Mouse (Mus musculus) intestine, embryonic 16.5 days (tissue): ENCODE measurements around the gene Entpd3. TPM values are rescaled to one million over a fixed set of nuclear protein-coding genes. Genes with fewer than 3 reads are reported as not detected.

ENCODE experiments used
- ATAC-seq: fragments of 200-750 bp; cut with Nextera tagmentation; 2 replicates; pipeline ENCODE4 v1.8.0; 2017; ENCODE audit warnings: moderate TSS enrichment, moderate library complexity
- H3K27ac ChIP-seq: fragments of 300-500 bp; sonication (generic); 2 replicates; pipeline ENCODE4 v1.5.1; 2014; ENCODE audit warnings: mild to moderate bottlenecking, low read length
- H3K27me3 ChIP-seq: fragments of 300-500 bp; sonication (generic); replicated peaks from 2 replicates; pipeline ENCODE4 v1.6.1; 2014; ENCODE audit warnings: low read length, control low read depth, mixed read lengths; ENCODE audit not compliant: control insufficient read depth, insufficient read depth
- H3K36me3 ChIP-seq: fragments of 300-500 bp; sonication (generic); 2 replicates; pipeline ENCODE4 v1.6.1; 2014; ENCODE audit warnings: low read length, control low read depth; ENCODE audit not compliant: control insufficient read depth, insufficient read depth
- H3K4me1 ChIP-seq: fragments of 300-500 bp; sonication (generic); 2 replicates; pipeline ENCODE4 v1.6.1; 2014; ENCODE audit warnings: low read length, control low read depth, mixed read lengths; ENCODE audit not compliant: control insufficient read depth, insufficient read depth
- H3K4me2 ChIP-seq: fragments of 300-500 bp; sonication (generic); 2 replicates; pipeline ENCODE4 v1.6.1; 2014; ENCODE audit warnings: low read depth, low read length, control low read depth
- H3K4me3 ChIP-seq: fragments of 300-500 bp; sonication (generic); 2 replicates; pipeline ENCODE4 v1.5.1; 2014; ENCODE audit warnings: mild to moderate bottlenecking, low read length
- H3K9ac ChIP-seq: fragments of 300-500 bp; sonication (generic); 2 replicates; pipeline ENCODE4 v1.6.1; 2014; ENCODE audit warnings: low read depth, low read length
- H3K9me3 ChIP-seq: fragments of 300-500 bp; sonication (generic); 2 replicates; pipeline ENCODE4 v1.6.1; 2016; ENCODE audit warnings: low read length, control low read depth; ENCODE audit not compliant: control insufficient read depth
- WGBS: fragments of 180-500 bp; shearing (Covaris S2); extraction: QIAGEN DNeasy Blood & Tissue Kit; methylation state at CpG from one replicate; pipeline ENCODE4 v1.1.7; 2014; 5-methylcytosine and 5-hydroxymethylcytosine counted together
- polyA plus RNA-seq: library from polyadenylated mRNA; unstranded; fragments of >200 nt; fragmentation: Nextera tagmentation; extraction: Ambion mirVana; gene quantifications from 2 replicates; pipeline ENCODE4 v1.2.1, GENCODE M21; 2015

Entpd3 gene
- polyA plus RNA-seq, 1 experiment from 2014 or later, result 1.7 TPM

DNA sequence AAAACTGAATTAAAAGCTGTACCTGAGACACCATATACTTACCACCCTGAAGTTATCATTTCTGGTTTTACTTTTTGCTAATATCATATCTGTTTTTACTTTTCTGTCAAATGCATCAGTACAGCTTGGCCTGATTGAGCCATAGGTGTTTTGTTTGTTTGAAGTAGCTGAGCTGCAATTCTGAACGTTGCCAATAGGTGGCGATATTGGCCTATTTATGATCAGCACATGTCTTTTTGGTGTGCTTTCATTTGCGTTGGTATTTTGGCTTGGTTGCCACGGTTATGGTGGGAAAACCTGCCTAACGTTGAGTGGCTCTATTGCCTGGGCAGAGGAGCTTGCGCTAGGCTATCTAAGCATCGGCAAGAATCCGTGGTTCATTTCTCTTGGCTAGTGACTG, 37.6 kb upstream of the Entpd3 start:
- Histone ChIP-seq H3K4me3 (no peak overlapping the region), H3K4me1 (no peaks in the 10 kb centered on the region), H3K36me3 (no peaks in the 10 kb centered on the region), H3K9me3 (peaks cover 4% of the 10 kb centered on the region; the same call in 1 of the 2 replicates), H3K27ac (no peak overlapping the region), H3K4me2 (no peak overlapping the region), H3K27me3 (no peaks in the 10 kb centered on the region), H3K9ac (no peak overlapping the region)
- ATAC-seq, result peak; percentile 38; the same call in 1 of the 2 replicates
- WGBS, result 7% methylated on average over 8 of the region's 8 CpGs

DNA sequence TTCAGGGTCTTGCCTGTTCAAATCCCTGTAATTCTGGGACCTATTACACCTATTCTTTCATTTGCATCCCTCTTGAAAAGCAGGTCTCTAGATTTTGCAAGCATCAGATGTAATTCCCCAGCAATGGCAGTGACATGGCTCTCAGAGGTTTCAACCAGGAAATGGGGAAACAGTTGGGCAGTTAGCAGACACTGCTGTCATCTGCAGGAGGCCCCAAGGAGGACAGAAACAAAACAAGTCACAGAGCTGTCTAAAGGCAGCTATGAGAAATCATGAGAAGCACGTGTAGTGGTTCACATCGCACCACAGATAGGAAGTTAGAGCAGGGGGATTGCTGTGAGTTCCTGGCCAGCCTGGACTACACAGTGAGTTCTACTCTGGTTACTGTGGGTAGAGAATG, 35.2 kb upstream of the Entpd3 start:
- H3K9me3 ChIP-seq, result peaks cover 4% of the 10 kb centered on the region; the same call in 1 of the 2 replicates
- no peak overlapping the region for H3K9ac ChIP-seq
- no peak overlapping the region for H3K27ac ChIP-seq
- H3K4me2 ChIP-seq, result no peak overlapping the region
- no peak for ATAC-seq
- H3K4me1 ChIP-seq, result no peaks in the 10 kb centered on the region
- 77% methylated on average over 2 of the region's 2 CpGs for WGBS
- H3K36me3 ChIP-seq, result no peaks in the 10 kb centered on the region
- no peak overlapping the region for H3K4me3 ChIP-seq
- no peaks in the 10 kb centered on the region for H3K27me3 ChIP-seq

DNA sequence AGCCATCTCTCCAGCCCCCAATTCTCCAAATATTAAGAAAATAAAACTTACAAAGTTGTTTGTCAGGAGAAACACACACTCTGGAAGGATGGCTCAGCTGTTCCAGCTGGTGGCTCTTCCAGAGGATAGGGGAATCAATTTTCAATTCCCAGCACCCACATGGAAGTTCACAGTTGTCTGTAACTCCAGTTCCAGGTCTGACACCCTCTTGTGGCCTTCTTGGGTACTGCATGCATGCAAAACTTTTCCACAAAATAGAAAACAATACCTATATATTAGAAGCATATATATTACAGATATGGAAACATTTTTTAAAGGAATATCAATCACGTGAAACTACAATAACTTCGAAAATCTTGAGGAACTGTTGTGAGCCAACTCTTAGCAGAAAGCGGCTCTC, 27.8 kb upstream of the Entpd3 start:
- H3K4me1 ChIP-seq, result no peaks in the 10 kb centered on the region
- H3K27ac ChIP-seq, result no peak overlapping the region
- H3K27me3 ChIP-seq, result no peaks in the 10 kb centered on the region
- WGBS, result 80% methylated on average over 3 of the region's 3 CpGs
- no peaks in the 10 kb centered on the region for H3K36me3 ChIP-seq
- no peak overlapping the region for H3K4me2 ChIP-seq
- no peaks in the 10 kb centered on the region for H3K9me3 ChIP-seq
- no peak overlapping the region for H3K9ac ChIP-seq
- no peak overlapping the region for H3K4me3 ChIP-seq
- ATAC-seq, result no peak

DNA sequence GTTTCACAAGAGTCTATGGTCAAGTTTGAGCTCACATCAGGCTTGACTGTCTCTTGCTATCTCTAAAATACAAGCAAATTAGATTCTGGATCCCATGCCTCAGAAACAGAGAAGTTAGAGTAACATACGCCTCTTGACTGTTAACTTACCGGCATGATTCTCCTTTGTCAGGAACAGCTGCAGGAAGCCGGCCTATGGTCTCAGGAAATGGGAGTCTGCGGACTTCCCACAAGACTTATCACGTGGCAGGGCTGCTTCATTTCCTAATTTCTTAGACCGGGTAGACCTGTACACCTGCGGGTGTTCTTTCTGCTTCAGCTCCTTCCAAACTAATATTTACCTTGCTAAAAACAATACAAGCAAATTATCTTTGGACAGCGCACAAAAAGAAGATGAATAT, 22.9 kb upstream of the Entpd3 start:
- Histone ChIP-seq H3K9me3 (no peaks in the 10 kb centered on the region), H3K4me1 (no peaks in the 10 kb centered on the region), H3K4me2 (no peak overlapping the region), H3K4me3 (no peak overlapping the region), H3K9ac (no peak overlapping the region), H3K36me3 (no peaks in the 10 kb centered on the region), H3K27ac (no peak overlapping the region), H3K27me3 (no peaks in the 10 kb centered on the region)
- ATAC-seq, result no peak
- 80% methylated on average over 8 of the region's 8 CpGs for WGBS

DNA sequence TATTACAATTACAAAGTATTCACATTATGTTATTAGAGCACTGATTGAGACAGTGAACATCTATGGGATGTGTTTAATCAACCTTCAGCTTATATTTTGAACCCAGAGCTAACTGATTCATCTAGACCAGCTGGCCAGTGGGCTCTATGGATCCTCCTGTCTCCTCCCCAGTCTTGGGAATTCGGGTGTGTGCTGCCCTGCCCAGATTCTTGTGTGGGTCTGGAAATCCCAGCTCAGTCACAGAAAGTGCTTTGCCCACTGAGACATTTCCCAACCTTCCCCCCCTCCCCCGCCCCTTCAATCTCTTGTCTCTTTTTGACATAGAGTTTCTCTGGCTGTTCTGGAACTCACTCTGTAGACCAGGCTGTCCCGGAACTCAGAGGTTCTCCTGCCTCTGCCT, 20.7 kb upstream of the Entpd3 start:
- no peak overlapping the region for H3K9ac ChIP-seq
- H3K27me3 ChIP-seq, result no peaks in the 10 kb centered on the region
- H3K36me3 ChIP-seq, result no peaks in the 10 kb centered on the region
- H3K4me3 ChIP-seq, result no peak overlapping the region
- H3K4me1 ChIP-seq, result no peaks in the 10 kb centered on the region
- WGBS, result 76% methylated on average over 3 of the region's 3 CpGs
- no peak for ATAC-seq
- H3K27ac ChIP-seq, result no peak overlapping the region
- H3K9me3 ChIP-seq, result no peaks in the 10 kb centered on the region
- H3K4me2 ChIP-seq, result no peak overlapping the region

DNA sequence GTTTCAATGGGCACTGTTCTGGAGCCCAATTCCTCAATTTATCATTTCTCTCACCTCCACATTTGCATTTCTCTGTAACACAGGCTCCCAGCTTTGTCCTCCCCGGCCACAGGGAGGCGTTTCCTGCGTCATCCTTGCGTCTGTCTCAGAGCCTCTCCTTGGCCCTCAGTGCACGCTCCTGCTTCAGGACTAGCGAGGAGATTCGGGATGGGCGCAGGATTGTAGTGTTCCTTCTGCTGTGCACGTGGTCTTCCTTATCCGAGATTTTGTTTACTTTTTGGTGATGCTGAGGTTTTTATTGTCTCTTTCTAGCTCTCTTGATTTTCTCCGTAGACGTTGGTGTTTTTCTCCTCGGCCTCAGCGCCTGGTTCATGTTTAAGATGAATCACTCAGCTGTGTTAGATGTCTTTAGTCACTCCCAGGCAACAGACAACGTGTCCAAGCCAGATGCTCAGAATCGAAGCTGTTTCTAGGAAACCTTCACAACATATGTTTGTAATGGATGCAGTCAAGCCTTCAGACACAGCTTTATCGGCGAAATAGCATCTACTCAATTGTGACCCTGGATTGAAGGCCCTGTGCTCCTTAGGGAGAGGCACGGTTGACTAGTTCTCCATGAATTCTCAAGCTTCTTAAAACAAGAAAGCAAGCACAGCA, 20.0 kb upstream of the Entpd3 start:
- no peak overlapping the region for H3K4me2 ChIP-seq
- ATAC-seq, result no peak
- no peak overlapping the region for H3K9ac ChIP-seq
- 30% methylated on average over 19 of the region's 19 CpGs for WGBS
- no peaks in the 10 kb centered on the region for H3K27me3 ChIP-seq
- no peak overlapping the region for H3K27ac ChIP-seq
- no peak overlapping the region for H3K4me3 ChIP-seq
- H3K9me3 ChIP-seq, result no peaks in the 10 kb centered on the region
- no peaks in the 10 kb centered on the region for H3K36me3 ChIP-seq
- no peaks in the 10 kb centered on the region for H3K4me1 ChIP-seq

DNA sequence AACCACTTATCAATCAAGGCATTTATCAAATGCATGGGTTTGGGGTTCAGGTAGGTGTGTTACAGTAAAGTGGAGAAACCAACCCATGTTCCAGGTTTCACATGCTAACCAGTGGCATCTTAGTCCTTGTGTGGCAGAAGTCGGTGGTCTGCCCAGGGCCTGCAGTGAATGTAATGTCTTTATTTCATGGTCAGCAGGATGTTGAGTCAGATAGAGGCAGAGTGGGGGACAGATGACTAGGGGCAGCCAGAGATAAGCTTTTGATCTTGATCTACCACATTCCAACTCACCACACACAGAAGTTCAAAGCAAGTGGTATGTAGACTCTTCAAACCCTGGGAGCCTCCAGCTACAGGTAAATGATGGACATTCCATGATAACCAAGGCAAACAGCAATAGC, 18.5 kb upstream of the Entpd3 start:
- Histone ChIP-seq H3K36me3 (no peaks in the 10 kb centered on the region), H3K4me2 (no peak overlapping the region), H3K4me1 (no peaks in the 10 kb centered on the region), H3K9me3 (no peaks in the 10 kb centered on the region), H3K9ac (no peak overlapping the region), H3K27ac (no peak overlapping the region), H3K27me3 (no peaks in the 10 kb centered on the region), H3K4me3 (no peak overlapping the region)
- ATAC-seq, result no peak
- WGBS, result 69% methylated on average over 1 of the region's 1 CpGs

DNA sequence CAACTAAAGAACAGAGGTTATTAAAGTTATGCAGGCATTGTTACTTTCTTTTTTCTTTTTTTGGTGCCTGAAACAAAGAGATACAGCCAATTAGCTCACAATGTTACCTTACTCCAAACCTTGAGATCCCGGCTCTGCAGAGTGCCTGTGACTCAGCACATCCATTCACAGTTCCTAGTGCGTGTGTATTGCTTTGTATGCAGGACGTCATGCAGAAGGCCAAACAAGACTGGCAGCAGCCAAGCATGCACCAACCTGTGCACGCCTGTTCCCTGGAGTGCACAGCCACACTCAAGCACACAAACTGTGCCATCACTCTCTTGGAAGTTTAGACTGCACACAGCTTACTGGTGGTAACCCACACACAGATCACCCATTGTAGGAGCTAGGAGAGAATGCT, 12.3 kb upstream of the Entpd3 start:
- WGBS, result 77% methylated on average over 4 of the region's 4 CpGs

DNA sequence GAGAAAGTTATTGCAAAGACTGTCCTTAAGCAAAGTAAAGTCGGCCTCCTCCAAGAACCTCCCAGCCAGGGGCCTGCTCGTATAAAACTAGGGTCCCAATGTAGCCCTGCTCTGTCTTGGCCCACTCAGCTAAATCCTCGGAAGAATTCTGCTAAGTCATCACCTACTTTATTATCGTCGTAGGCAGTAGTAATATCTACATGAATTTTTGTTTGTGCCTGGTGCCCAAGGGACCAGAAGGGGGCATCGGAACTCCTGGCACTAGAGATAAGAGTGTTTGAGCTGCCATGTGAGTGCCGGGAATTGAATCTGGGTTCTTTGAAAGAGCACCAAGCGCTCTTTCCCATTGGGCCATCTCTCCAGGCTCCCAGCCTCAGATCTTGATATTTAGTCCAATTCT, 11.7 kb upstream of the Entpd3 start:
- 95% methylated on average over 8 of the region's 8 CpGs for WGBS
- Histone ChIP-seq H3K27me3 (no peaks in the 10 kb centered on the region), H3K27ac (no peak overlapping the region)

More for the DNA sequence above, 12.3 kb upstream of the Entpd3 start:
- no peak overlapping the region for H3K4me3 ChIP-seq
- ATAC-seq, result no peak
- no peak overlapping the region for H3K9ac ChIP-seq
- no peaks in the 10 kb centered on the region for H3K36me3 ChIP-seq
- H3K9me3 ChIP-seq, result no peaks in the 10 kb centered on the region
- no peaks in the 10 kb centered on the region for H3K27me3 ChIP-seq
- H3K4me2 ChIP-seq, result no peak overlapping the region
- no peaks in the 10 kb centered on the region for H3K4me1 ChIP-seq
- no peak overlapping the region for H3K27ac ChIP-seq

More for the DNA sequence above, 11.7 kb upstream of the Entpd3 start:
- H3K36me3 ChIP-seq, result no peaks in the 10 kb centered on the region
- no peaks in the 10 kb centered on the region for H3K4me1 ChIP-seq
- H3K4me2 ChIP-seq, result no peak overlapping the region
- no peak for ATAC-seq
- no peak overlapping the region for H3K9ac ChIP-seq
- no peaks in the 10 kb centered on the region for H3K9me3 ChIP-seq
- H3K4me3 ChIP-seq, result no peak overlapping the region
